Mouse (Mus musculus): ENCODE results near the gene Arpc1b. TPM values are rescaled to one million over a fixed set of nuclear protein-coding genes. Genes with fewer than 3 reads are reported as not detected.
"Not testable (repeated sequence)": the region's sequence is repeated elsewhere in the genome, so short reads cannot be mapped to it uniquely, and the experiment has no call there.

The Arpc1b gene
- polyA plus RNA-seq (2015; fragmentation: Nextera tagmentation; extraction: Ambion mirVana), result 554 and 591 TPM in 2 replicates

DNA sequence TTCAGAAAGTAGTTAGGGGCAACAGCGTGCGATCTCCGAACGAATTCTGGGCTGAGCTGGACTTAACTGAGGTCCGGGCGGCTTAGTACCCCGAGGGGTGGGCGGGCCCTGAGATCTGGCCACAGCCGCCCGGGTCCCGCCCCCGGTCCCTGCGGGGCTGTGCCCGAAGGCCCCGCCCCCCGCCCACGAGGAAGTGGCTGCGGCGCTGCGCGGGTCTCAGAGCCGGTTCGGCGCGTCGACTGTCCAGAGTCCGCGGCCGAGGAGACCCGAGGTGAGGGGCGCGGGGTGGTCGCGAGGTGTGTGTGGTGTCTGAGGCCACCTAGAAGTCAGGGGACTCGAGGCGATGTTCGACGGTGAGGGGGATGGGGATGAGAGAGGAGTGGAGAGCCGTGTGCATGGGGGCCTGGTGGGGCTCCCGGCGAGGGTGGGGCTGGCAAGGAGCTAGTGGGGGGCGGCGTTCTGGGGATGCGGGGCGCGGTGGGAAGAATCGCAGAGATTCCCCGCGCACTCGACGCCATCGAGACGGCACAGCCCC is at the start of gene Arpc1b:
Gene Arpc1b (plus strand): TSS at position 145 of the 535 bp plus-strand sequence.
- peak within 1 kb of the TSS; percentile 81 for H3K4me2 ChIP-seq (replicated peaks)
- peak within 1 kb of the TSS; percentile 87 for H3K27ac ChIP-seq
- ATAC-seq, result peak; percentile 85
- peak within 1 kb of the TSS; percentile 82 for H3K4me3 ChIP-seq (replicated peaks)
- peaks cover 10% of the 10 kb centered on the region for H3K36me3 ChIP-seq
- H3K9me3 ChIP-seq, result no peaks in the 10 kb centered on the region
- under 1% methylated on average over 53 of the region's 53 CpGs for WGBS
- H3K27me3 ChIP-seq (replicated peaks), result no peaks in the 10 kb centered on the region
- H3K4me1 ChIP-seq (replicated peaks), result peaks cover 23% of the 10 kb centered on the region; the same call in 1 of the 2 replicates
- H3K9ac ChIP-seq, result peak within 1 kb of the TSS; percentile 77

DNA sequence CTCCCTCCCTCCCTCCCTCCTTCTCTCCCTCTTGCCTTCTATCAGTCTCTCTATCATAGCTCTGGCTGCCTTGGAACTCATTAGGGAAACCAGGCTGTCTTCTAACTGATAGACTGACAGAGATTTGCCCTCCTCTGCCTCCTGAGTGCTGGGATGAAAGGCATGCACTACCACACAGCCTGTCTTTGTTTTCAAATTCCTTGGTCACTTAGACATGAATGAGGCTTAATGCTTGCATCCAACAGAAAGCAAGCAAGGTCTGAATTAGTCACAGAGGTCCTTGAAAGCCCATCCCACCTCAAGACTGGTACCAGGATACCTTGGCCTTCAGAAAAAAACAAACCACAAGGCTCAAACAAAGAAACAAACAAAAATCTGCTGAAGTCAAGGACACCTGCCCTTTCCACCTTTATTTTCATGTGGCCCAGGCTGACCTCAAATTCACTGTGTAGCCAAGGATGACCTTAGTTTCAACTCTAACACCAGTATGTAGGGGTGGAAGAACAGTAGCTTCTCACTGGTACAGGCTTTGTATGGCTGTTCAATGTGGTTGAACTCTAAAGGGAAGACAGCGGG is 49.2 kb upstream of the Arpc1b start:
- H3K9me3 ChIP-seq, result no peaks in the 10 kb centered on the region
- no peaks in the 10 kb centered on the region for H3K36me3 ChIP-seq
- H3K9ac ChIP-seq, result no peak overlapping the region
- no peaks in the 10 kb centered on the region for H3K4me1 ChIP-seq (replicated peaks)
- H3K4me2 ChIP-seq (replicated peaks), result no peak overlapping the region
- ATAC-seq, result no peak
- no peak overlapping the region for H3K4me3 ChIP-seq (replicated peaks)
- WGBS, result 93% methylated on average over 1 of the region's 1 CpGs
- no peaks in the 10 kb centered on the region for H3K27me3 ChIP-seq (replicated peaks)
- no peak overlapping the region for H3K27ac ChIP-seq

DNA sequence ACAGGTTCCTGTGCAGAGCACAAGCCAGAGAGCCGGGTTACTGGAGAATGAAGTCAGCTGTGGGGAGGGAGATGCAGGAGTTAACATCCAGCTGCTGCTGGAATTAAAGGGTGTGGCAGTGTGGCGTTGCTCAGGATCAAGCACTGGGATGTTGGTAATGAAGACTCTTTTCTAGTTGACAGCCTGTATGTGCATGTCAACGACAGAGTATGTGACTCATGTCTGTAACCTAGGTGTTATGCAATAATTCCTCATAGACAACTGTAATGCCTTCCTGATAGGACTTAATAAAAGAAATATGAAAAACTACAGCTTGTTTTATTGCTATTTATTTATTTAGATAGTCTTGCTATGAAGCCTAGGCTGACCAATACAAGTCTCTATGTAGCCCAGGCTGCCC is 45.2 kb upstream of the Arpc1b start:
- H3K9me3 ChIP-seq, result no peaks in the 10 kb centered on the region
- H3K27ac ChIP-seq, result no peak overlapping the region
- H3K36me3 ChIP-seq, result no peaks in the 10 kb centered on the region
- no peak overlapping the region for H3K4me2 ChIP-seq (replicated peaks)
- no peak for ATAC-seq
- WGBS, result 39% methylated on average over 3 of the region's 3 CpGs
- H3K9ac ChIP-seq, result no peak overlapping the region
- no peak overlapping the region for H3K4me3 ChIP-seq (replicated peaks)
- no peaks in the 10 kb centered on the region for H3K27me3 ChIP-seq (replicated peaks)
- H3K4me1 ChIP-seq (replicated peaks), result no peaks in the 10 kb centered on the region

DNA sequence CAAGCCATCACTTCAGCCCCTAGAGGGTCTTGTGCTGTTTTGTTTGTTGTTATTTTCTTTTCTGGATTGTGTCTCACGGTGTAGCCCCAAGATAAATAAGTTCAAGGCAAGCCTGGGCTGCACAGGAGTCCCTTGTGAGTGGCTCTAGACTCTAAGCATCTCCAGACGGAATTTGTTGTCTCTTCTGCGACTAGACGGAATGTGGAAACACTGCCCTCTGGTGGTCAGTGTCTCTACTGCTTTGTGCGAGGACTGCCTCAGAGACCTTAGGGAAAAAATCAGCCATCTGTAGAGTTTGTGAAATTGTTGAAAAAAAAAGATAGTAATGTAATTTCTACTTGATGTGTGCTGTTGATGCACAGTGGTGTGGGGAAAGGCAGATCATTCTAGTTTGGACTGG is 44.3 kb upstream of the Arpc1b start:
- no peaks in the 10 kb centered on the region for H3K4me1 ChIP-seq (replicated peaks)
- no peaks in the 10 kb centered on the region for H3K27me3 ChIP-seq (replicated peaks)
- H3K4me2 ChIP-seq (replicated peaks), result no peak overlapping the region
- H3K4me3 ChIP-seq (replicated peaks), result no peak overlapping the region
- no peaks in the 10 kb centered on the region for H3K9me3 ChIP-seq
- no peak overlapping the region for H3K27ac ChIP-seq
- peak; percentile 70 for ATAC-seq
- no peaks in the 10 kb centered on the region for H3K36me3 ChIP-seq
- H3K9ac ChIP-seq, result no peak overlapping the region
- WGBS, result under 1% methylated on average over 5 of the region's 5 CpGs

DNA sequence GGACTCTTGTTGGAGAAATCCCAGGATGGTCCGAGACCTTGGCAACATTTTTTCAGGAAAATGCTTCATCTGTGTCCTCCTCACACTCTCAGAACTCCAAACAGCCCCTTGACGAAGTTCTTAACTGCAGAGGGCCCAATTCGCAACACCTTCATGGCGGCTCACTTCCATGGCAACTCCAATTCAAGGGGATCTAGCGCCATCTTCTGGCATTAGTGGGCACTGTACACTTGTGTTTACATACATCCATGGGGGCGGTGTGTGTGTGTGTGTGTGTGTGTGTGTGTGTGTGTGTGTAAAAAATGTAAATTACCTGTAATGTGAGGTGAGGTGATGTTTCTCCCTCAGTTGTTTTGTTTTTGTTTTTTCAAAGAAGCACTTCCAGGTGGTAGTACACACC is 42.7 kb upstream of the Arpc1b start:
- Histone ChIP-seq H3K4me1 (replicated peaks) (no peaks in the 10 kb centered on the region), H3K36me3 (no peaks in the 10 kb centered on the region), H3K27me3 (replicated peaks) (no peaks in the 10 kb centered on the region), H3K9me3 (no peaks in the 10 kb centered on the region), H3K9ac (no peak overlapping the region), H3K4me3 (replicated peaks) (no peak overlapping the region), H3K27ac (no peak overlapping the region), H3K4me2 (replicated peaks) (no peak overlapping the region)
- no peak for ATAC-seq
- WGBS, result 49% methylated on average over 6 of the region's 6 CpGs

DNA sequence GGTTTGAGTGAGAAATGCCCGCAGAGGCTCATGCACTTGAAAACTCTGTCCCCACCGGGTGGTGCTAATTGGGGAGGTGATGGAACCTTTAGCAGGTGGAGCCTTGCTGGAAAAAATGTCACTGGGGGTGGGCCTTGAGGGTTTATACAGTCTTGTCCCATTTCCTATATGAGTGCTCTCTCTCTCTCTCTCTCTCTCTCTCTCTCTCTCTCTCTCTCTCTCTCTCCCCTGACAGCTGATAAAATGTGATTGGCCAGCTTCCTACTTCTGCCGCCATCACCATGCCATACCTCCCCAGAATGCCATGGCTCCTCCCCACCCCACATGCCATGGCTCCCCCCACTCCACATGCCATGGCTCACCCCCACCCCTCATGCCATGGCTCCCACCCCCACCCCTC is 38.9 kb upstream of the Arpc1b start:
- Histone ChIP-seq H3K27me3 (replicated peaks) (no peaks in the 10 kb centered on the region), H3K27ac (no peak overlapping the region), H3K9ac (no peak overlapping the region), H3K4me2 (replicated peaks) (no peak overlapping the region), H3K4me3 (replicated peaks) (no peak overlapping the region), H3K9me3 (no peaks in the 10 kb centered on the region), H3K36me3 (no peaks in the 10 kb centered on the region), H3K4me1 (replicated peaks) (no peaks in the 10 kb centered on the region)
- ATAC-seq, result no peak
- 55% methylated on average over 3 of the region's 3 CpGs for WGBS

DNA sequence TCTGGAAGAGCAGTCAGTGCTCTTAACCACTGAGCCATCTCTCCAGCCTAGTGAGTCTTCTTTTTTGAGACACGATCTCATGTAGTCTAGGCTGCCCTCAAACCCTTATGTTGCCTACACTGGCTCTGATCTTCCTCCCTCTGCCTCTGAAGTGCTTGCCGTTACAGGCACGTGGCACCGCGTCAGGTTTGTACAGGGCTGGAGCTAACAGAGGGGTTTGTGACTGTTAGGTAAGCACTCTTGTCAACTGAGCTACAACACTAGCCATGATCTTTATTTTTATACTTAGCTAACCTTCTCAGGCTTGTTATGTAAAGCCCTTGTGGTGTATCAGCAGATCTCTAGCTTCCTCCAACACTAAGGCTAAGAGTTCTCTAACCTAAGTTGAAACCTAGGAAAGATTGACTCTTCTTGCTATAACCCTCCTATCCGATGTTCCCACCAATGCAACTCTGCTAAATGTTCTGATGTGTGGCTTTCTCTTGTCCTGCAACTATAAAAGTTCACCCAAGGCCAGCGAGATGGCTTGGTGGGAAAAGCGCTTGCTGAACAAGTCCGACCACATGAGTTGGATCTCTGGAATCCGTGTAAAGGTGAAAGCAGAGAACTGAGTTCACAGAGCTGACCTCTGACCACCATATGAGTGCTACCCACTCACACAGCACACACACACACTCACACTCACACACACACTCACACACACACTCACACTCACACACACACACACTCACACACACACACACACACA is 32.0 kb upstream of the Arpc1b start:
- 79% methylated on average over 10 of the region's 10 CpGs for WGBS
- H3K27ac ChIP-seq, result no peak overlapping the region

DNA sequence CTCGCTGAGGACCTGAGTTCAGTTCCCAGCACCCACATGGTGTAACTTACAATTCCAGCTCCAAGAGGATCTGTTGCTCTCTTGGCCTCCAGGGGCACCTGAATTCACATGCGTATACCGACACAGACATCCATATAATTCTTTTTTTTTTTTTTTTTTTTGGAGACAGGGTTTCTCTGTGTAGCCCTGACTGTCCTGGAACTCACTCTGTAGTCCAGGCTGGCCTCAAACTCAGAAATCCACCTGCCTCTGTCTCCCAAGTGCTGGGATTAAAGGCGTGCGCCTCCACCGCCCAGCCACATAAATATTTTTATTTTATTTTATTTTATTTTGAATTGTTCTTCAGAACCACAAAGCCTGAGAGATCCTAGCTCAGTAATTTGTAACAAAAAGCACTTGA is 30.8 kb upstream of the Arpc1b start:
- H3K4me1 ChIP-seq (replicated peaks); H3K27me3 ChIP-seq (replicated peaks); H3K36me3 ChIP-seq; H3K9me3 ChIP-seq: not testable (repeated sequence)
- ATAC-seq, result peak; percentile 31
- Histone ChIP-seq H3K4me3 (replicated peaks) (peak overlapping the region; percentile 92), H3K27ac (peak overlapping the region; percentile 72), H3K4me2 (replicated peaks) (peak overlapping the region; percentile 63), H3K9ac (peak overlapping the region; percentile 89; the same call in 1 of the 2 replicates)
- whole genome bisulfite sequencing, result 50% methylated on average over 6 of the region's 6 CpGs

More for the DNA sequence above, 32.0 kb upstream of the Arpc1b start:
- no peak overlapping the region for H3K4me2 ChIP-seq (replicated peaks)
- H3K9ac ChIP-seq, result no peak overlapping the region
- H3K36me3 ChIP-seq, result no peaks in the 10 kb centered on the region
- no peak for ATAC-seq
- H3K27me3 ChIP-seq (replicated peaks), result no peaks in the 10 kb centered on the region
- H3K9me3 ChIP-seq, result no peaks in the 10 kb centered on the region
- 0 out of 2 replicates have a peak, but pooled peaks cover 4% of the 10 kb centered on the region for H3K4me1 ChIP-seq (replicated peaks)
- no peak overlapping the region for H3K4me3 ChIP-seq (replicated peaks)

DNA sequence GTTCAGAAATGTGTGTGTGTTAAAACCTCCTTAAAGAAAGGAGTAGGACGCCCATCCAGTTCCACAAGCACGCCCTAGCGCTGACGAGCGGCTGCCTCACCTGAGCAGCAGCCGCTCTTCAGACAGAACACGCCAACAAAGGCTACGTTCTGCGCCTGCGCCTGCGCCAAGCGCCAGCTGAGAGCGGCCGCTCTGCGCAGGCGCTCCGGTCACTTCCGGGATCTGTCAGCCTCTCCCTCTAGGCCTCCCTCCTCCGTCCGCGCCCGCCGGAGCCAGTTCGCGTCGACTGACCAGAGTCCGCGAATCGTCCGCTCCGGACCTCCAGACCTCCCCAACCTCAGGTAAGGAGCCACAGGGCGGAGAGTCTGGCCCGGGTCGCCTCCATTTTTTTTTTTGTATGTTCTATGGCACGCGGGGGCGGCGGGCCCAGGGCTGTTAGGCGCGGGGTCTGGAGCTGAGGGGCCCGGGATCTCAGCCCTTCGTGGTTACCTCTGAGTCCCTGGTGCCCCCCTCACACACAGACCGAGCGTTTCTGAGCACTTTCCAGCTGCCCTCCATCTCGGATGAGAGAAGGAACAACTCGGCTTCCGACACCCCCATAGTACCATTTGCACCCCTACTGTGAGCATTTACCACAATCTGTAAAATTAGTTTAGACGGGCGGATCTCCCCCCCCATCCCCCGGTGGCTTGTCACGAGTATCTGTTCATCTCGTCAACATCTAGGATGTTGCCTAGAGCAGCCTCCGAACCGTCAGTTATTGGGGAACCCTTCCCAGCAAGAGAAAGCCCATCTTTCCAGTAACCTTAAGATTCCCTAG is 30.2 kb upstream of the Arpc1b start, which contains the start of the genes Arpc1a and Kpna7:
Gene Arpc1a (plus strand): TSS at position 199 of the 820 bp plus-strand sequence.
Gene Kpna7 (minus strand): TSS at position 399 of the 820 bp plus-strand sequence.
- H3K4me2 ChIP-seq (replicated peaks), result peak within 1 kb of the TSS; percentile 63
- H3K36me3 ChIP-seq, result no peaks in the 10 kb centered on the region
- H3K9ac ChIP-seq, result peak within 1 kb of the TSS; percentile 89
- no peaks in the 10 kb centered on the region for H3K9me3 ChIP-seq
- 1% methylated on average over 54 of the region's 54 CpGs for WGBS
- H3K27me3 ChIP-seq (replicated peaks), result no peaks in the 10 kb centered on the region
- peak; percentile 99 for ATAC-seq
- 0 out of 2 replicates have a peak, but pooled peaks cover 4% of the 10 kb centered on the region for H3K4me1 ChIP-seq (replicated peaks)
- H3K27ac ChIP-seq, result peak within 1 kb of the TSS; percentile 77
- peak within 1 kb of the TSS; percentile 92 for H3K4me3 ChIP-seq (replicated peaks)

DNA sequence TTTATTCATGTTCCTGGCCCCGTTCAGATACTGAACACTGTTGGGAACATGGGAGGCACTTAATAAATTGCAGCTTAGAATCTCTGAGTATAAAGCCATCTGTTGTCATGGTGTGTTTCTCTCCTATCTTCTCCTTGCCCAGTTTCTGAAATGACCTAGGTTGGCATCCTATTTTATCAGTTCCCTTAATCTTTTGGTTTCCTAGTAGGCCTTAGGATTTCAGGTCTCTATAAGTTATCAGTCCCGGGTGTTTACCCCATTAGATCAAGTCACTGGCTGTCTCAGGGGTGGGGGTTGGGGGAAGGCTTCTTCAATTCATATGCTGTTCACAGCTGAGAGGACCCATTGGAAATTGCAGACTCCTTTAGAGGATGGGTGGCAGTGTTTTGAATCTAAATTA is 29.2 kb upstream of the Arpc1b start:
- H3K36me3 ChIP-seq, result no peaks in the 10 kb centered on the region
- peak overlapping the region; percentile 89 for H3K9ac ChIP-seq
- 49% methylated on average over 2 of the region's 2 CpGs for WGBS
- H3K4me1 ChIP-seq (replicated peaks), result 0 out of 2 replicates have a peak, but pooled peaks cover 4% of the 10 kb centered on the region
- H3K27me3 ChIP-seq (replicated peaks), result no peaks in the 10 kb centered on the region
- peak overlapping the region; percentile 63 for H3K4me2 ChIP-seq (replicated peaks)
- peak overlapping the region; percentile 92 for H3K4me3 ChIP-seq (replicated peaks)
- H3K9me3 ChIP-seq, result no peaks in the 10 kb centered on the region
- ATAC-seq, result no peak
- no peak overlapping the region for H3K27ac ChIP-seq

DNA sequence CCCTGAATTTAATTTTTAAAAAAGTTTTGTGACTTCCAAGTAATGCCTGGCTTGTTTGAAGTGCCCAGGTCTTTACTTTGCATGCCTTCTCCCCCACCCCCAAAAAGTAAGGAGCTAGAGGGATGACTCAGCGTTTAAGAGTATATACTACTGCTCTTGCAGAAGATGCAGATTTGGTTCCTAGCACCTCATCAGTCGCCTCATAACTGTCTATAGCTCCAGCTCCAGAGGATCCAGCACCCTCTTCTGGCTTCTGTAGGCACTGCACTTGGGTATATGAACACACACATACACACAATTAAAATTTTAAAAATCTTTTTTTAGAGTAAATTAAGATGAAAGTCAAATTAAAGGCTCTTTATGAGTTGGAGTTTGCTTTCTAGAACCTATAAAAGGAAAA is 25.8 kb upstream of the Arpc1b start:
- Histone ChIP-seq H3K4me1 (replicated peaks) (0 out of 2 replicates have a peak, but pooled peaks cover 4% of the 10 kb centered on the region), H3K9me3 (no peaks in the 10 kb centered on the region), H3K27ac (no peak overlapping the region), H3K9ac (no peak overlapping the region), H3K4me3 (replicated peaks) (no peak overlapping the region), H3K36me3 (peaks cover 10% of the 10 kb centered on the region), H3K4me2 (replicated peaks) (no peak overlapping the region), H3K27me3 (replicated peaks) (no peaks in the 10 kb centered on the region)
- ATAC-seq, result no peak
- 96% methylated on average over 2 of the region's 2 CpGs for WGBS

DNA sequence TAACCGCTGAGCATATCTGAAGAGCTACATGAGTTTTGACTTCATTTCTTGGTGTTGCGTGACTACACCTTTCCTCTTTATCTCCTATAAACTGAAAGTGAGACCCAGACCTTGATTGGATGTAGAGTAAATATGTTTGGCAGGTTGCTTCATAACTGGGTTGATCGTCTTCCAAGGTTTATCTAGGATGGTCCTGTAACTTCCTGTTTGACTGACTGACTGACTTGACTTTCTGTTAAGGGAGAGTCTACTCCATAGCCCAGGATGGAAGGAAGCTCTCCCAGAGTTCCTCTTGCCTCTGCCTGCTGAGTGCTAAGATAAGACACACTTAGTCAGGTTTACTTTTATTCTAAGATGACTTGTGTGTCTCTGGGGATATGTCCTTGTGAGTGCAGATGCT is 24.1 kb upstream of the Arpc1b start:
- H3K4me1 ChIP-seq (replicated peaks), result 0 out of 2 replicates have a peak, but pooled peaks cover 2% of the 10 kb centered on the region
- no peak overlapping the region for H3K4me2 ChIP-seq (replicated peaks)
- peaks cover 17% of the 10 kb centered on the region for H3K36me3 ChIP-seq
- H3K4me3 ChIP-seq (replicated peaks), result no peak overlapping the region
- no peaks in the 10 kb centered on the region for H3K9me3 ChIP-seq
- 79% methylated on average over 3 of the region's 3 CpGs for WGBS
- no peaks in the 10 kb centered on the region for H3K27me3 ChIP-seq (replicated peaks)
- no peak overlapping the region for H3K27ac ChIP-seq
- ATAC-seq, result no peak
- H3K9ac ChIP-seq, result no peak overlapping the region
